Mouse (Mus musculus) small intestine, adult 2 months (tissue): ENCODE data around the gene Sgca. TPM values are rescaled to one million over a fixed set of nuclear protein-coding genes. Genes with fewer than 3 reads are reported as not detected.

Experiments
- H3K27ac ChIP-seq: fragments of 200-500 bp; 2 replicates; pipeline ENCODE4 v1.5.1; 2012; ENCODE audit warnings: low read depth, low read length, control low read depth, inconsistent platforms; ENCODE audit not compliant: insufficient read depth
- H3K27me3 ChIP-seq: fragments of 200-500 bp; 2 replicates; pipeline ENCODE4 v1.6.1; 2012; ENCODE audit warnings: mild to moderate bottlenecking, moderate library complexity, low read length, inconsistent platforms; ENCODE audit not compliant: control insufficient read depth, insufficient read depth
- H3K36me3 ChIP-seq: fragments of 200-500 bp; 2 replicates; pipeline ENCODE4 v1.6.1; 2012; ENCODE audit warnings: mild to moderate bottlenecking, low read length, control low read depth, inconsistent platforms; ENCODE audit not compliant: control insufficient read depth, insufficient read depth
- H3K4me1 ChIP-seq: fragments of 200-500 bp; 2 replicates; pipeline ENCODE4 v1.6.1; 2012; ENCODE audit warnings: low read length, inconsistent platforms, mixed read lengths; ENCODE audit not compliant: control insufficient read depth, insufficient read depth, insufficient read length
- H3K4me3 ChIP-seq: fragments of 200-500 bp; 2 replicates; pipeline ENCODE4 v1.5.1; 2012; ENCODE audit warnings: low read depth, mild to moderate bottlenecking, control low read depth, inconsistent platforms, low read length, moderate library complexity
- CTCF ChIP-seq: fragments of 200-500 bp; IDR thresholded peaks from 2 replicates; pipeline ENCODE4 v1.5.1; 2012; ENCODE audit warnings: low read depth, mild to moderate bottlenecking, control low read depth, inconsistent platforms, low read length, moderate library complexity, mixed read lengths; ENCODE audit not compliant: insufficient replicate concordance, insufficient read length; ENCODE audit errors: extremely low read depth
- POLR2A ChIP-seq: fragments of 200-500 bp; IDR thresholded peaks from 2 replicates; pipeline ENCODE4 v1.6.1; 2012; ENCODE audit warnings: low read depth, mild to moderate bottlenecking, control low read depth, inconsistent platforms, low read length, moderate library complexity
- WGBS: fragments of 180-500 bp; shearing (Covaris S2); methylation state at CpG from one replicate; pipeline ENCODE4 v1.1.7; 2018; 5-methylcytosine and 5-hydroxymethylcytosine counted together
- polyA plus RNA-seq: library from polyadenylated mRNA; depleted of rRNA; stranded (reverse); fragments of >200 nt; gene quantifications from 2 replicates; pipeline ENCODE4 v1.2.3, GENCODE M21; 2012

Gene Sgca
- polyA plus RNA-seq, 1 experiment: 1.7 TPM

GRCm38 (mm10) chr11:95007418-95007817 is 31.3 kb upstream of the Sgca start:
- TF ChIP-seq CTCF (no peak), POLR2A (no peak)
- Histone ChIP-seq H3K4me3 (no peak overlapping the region), H3K27ac (no peak overlapping the region), H3K36me3 (peaks cover 19% of the 10 kb centered on the region), H3K27me3 (peaks cover 17% of the 10 kb centered on the region), H3K4me1 (peaks cover 9% of the 10 kb centered on the region; the same call in 1 of the 2 replicates)
- WGBS: 28% methylated on average over 3 of the region's 3 CpGs

- H3K27me3 ChIP-seq: peaks cover 17% of the 10 kb centered on the region
- peak overlapping the region; percentile 70 for H3K4me3 ChIP-seq
- H3K36me3 ChIP-seq: peaks cover 27% of the 10 kb centered on the region
- peaks cover 9% of the 10 kb centered on the region; the same call in 1 of the 2 replicates for H3K4me1 ChIP-seq
- no peak overlapping the region for H3K27ac ChIP-seq
- 2% methylated on average over 27 of the region's 27 CpGs for WGBS
- TF ChIP-seq POLR2A (no peak), CTCF (peak; percentile 25; the same call in 1 of the 2 replicates)
These were observed 30.5 kb upstream of the Sgca start for GRCm38 (mm10) chr11:95006525-95007219.

GRCm38 (mm10) chr11:95006038-95006437 is 29.9 kb upstream of the Sgca start:
- Histone ChIP-seq H3K4me1 (peaks cover 10% of the 10 kb centered on the region; the same call in 1 of the 2 replicates), H3K36me3 (peaks cover 31% of the 10 kb centered on the region), H3K4me3 (no peak overlapping the region), H3K27ac (no peak overlapping the region), H3K27me3 (peaks cover 17% of the 10 kb centered on the region)
- WGBS: 44% methylated on average over 4 of the region's 4 CpGs
- TF ChIP-seq CTCF (no peak), POLR2A (no peak)

GRCm38 (mm10) chr11:95004937-95005198 is 28.7 kb upstream of the Sgca start:
- peaks cover 10% of the 10 kb centered on the region for H3K27me3 ChIP-seq
- no peak overlapping the region for H3K27ac ChIP-seq
- whole genome bisulfite sequencing: 78% methylated on average over 6 of the region's 6 CpGs
- TF ChIP-seq CTCF (no peak), POLR2A (no peak)
- peaks cover 19% of the 10 kb centered on the region for H3K4me1 ChIP-seq
- peaks cover 40% of the 10 kb centered on the region for H3K36me3 ChIP-seq
- no peak overlapping the region for H3K4me3 ChIP-seq

- TF ChIP-seq CTCF (no peak), POLR2A (no peak)
- peaks cover 5% of the 10 kb centered on the region; the same call in 1 of the 2 replicates for H3K27me3 ChIP-seq
- H3K36me3 ChIP-seq: peaks cover 42% of the 10 kb centered on the region
- no peak overlapping the region for H3K27ac ChIP-seq
- H3K4me3 ChIP-seq: no peak overlapping the region
- H3K4me1 ChIP-seq: peaks cover 19% of the 10 kb centered on the region
- WGBS: 86% methylated on average over 12 of the region's 12 CpGs
These were observed 28.2 kb upstream of the Sgca start for GRCm38 (mm10) chr11:95004136-95004936.

- 98% methylated on average over 8 of the region's 8 CpGs for WGBS
- Histone ChIP-seq H3K36me3 (peaks cover 45% of the 10 kb centered on the region), H3K27me3 (no peaks in the 10 kb centered on the region), H3K4me3 (no peak overlapping the region), H3K4me1 (peaks cover 22% of the 10 kb centered on the region), H3K27ac (no peak overlapping the region)
- TF ChIP-seq CTCF (no peak), POLR2A (no peak)
These were observed 26.6 kb upstream of the Sgca start for GRCm38 (mm10) chr11:95002705-95003104.
